Mouse (Mus musculus) CH12.LX (cell line): Measurements from ENCODE around the gene Mdp1. TPM values are rescaled to one million over a fixed set of nuclear protein-coding genes. Genes with fewer than 3 reads are reported as not detected.

Source experiments
- DNase-seq: peaks from one replicate; pipeline ENCODE4 v3.0.0-alpha.2; 2013; ENCODE audit errors: extremely low read depth
- H3K27ac ChIP-seq: 2 replicates; pipeline ENCODE4 v1.5.1; 2012; ENCODE audit warnings: low read depth, mild to moderate bottlenecking, control low read depth, moderate library complexity; ENCODE audit not compliant: insufficient read depth
- H3K27me3 ChIP-seq: replicated peaks from 2 replicates; pipeline ENCODE3; 2012; ENCODE audit warnings: inconsistent platforms
- H3K36me3 ChIP-seq, 2 experiments: replicated peaks in 1 of 2; 2 replicates each; pipeline versions ENCODE3 to v1.6.1; 2012; ENCODE audit warnings: inconsistent platforms in 1 of 2, low read length in 1 of 2, mild to moderate bottlenecking in 1 of 2, mixed read lengths in 1 of 2, moderate library complexity in 1 of 2; ENCODE audit not compliant: control insufficient read depth in 1 of 2, insufficient read depth in 1 of 2
- H3K4me1 ChIP-seq, 2 experiments: 2 replicates each; pipeline ENCODE4 v1.6.1; 2012; ENCODE audit warnings: inconsistent platforms in 1 of 2, moderate library complexity in 1 of 2; ENCODE audit not compliant: insufficient read depth in 2 of 2, control insufficient read depth in 1 of 2
- H3K4me2 ChIP-seq: 2 replicates; pipeline ENCODE4 v1.6.1; 2012; ENCODE audit warnings: low read depth, mild to moderate bottlenecking, control low read depth; ENCODE audit not compliant: poor library complexity, insufficient read depth, severe bottlenecking
- H3K4me3 ChIP-seq, 3 experiments: fragments of 150-350 bp in 1 of 3; sonication (generic) in 1 of 3; replicated peaks in 1 of 3; 2 replicates each; pipeline versions ENCODE3 to v1.5.1; 2011 to 2012; ENCODE audit warnings: low read depth in 2 of 3, low read length in 2 of 3, mild to moderate bottlenecking in 2 of 3, moderate library complexity in 2 of 3, control low read depth in 1 of 3, improper control_type of control experiment in 1 of 3, inconsistent platforms in 1 of 3, mixed read lengths in 1 of 3; ENCODE audit not compliant: poor library complexity in 1 of 3
- H3K79me2 ChIP-seq: replicated peaks from 2 replicates; pipeline ENCODE4 v1.6.1; 2012; ENCODE audit warnings: mild to moderate bottlenecking, moderate library complexity; ENCODE audit not compliant: control insufficient read depth, poor library complexity, insufficient read depth, severe bottlenecking; ENCODE audit errors: extremely low read depth
- H3K9ac ChIP-seq: 2 replicates; pipeline ENCODE4 v1.6.1; 2012; ENCODE audit warnings: low read depth, mild to moderate bottlenecking, control low read depth, moderate library complexity; ENCODE audit not compliant: insufficient read depth
- H3K9me3 ChIP-seq: replicated peaks from 2 replicates; pipeline ENCODE3; 2012; ENCODE audit warnings: low read length, inconsistent platforms, mixed read lengths
- CHD1 ChIP-seq: IDR thresholded peaks from 2 replicates; pipeline ENCODE4 v1.6.1; 2012; ENCODE audit warnings: low read depth, low read length, improper control_type of control experiment, inconsistent platforms
- CHD2 ChIP-seq: IDR thresholded peaks from 2 replicates; pipeline ENCODE4 v1.6.1; 2011; ENCODE audit warnings: low read length, improper control_type of control experiment
- EP300 ChIP-seq: IDR thresholded peaks from 2 replicates; pipeline ENCODE4 v1.6.1; 2011; ENCODE audit warnings: low read length, improper control_type of control experiment
- ETS1 ChIP-seq: conservative IDR thresholded peaks from 2 replicates; pipeline ENCODE4 v1.6.1; 2012; ENCODE audit warnings: low read depth, mild to moderate bottlenecking, inconsistent platforms, low read length, improper control_type of control experiment, moderate library complexity
- IRF4 ChIP-seq: IDR thresholded peaks from 2 replicates; pipeline ENCODE4 v1.6.1; 2014; ENCODE audit warnings: low read depth, mild to moderate bottlenecking, inconsistent platforms, low read length, improper control_type of control experiment
- JUN ChIP-seq: IDR thresholded peaks from 2 replicates; pipeline ENCODE4 v1.6.1; 2011; ENCODE audit warnings: low read depth, mild to moderate bottlenecking, low read length, improper control_type of control experiment, moderate library complexity; ENCODE audit not compliant: insufficient read depth
- KAT2A ChIP-seq: IDR thresholded peaks from 2 replicates; pipeline ENCODE4 v1.6.1; 2012; ENCODE audit warnings: low read length, improper control_type of control experiment, inconsistent platforms; ENCODE audit not compliant: insufficient replicate concordance
- MAFK ChIP-seq: IDR thresholded peaks from 2 replicates; pipeline ENCODE4 v1.6.1; 2011; ENCODE audit warnings: low read length, improper control_type of control experiment; ENCODE audit not compliant: insufficient replicate concordance
- MAZ ChIP-seq: IDR thresholded peaks from 2 replicates; pipeline ENCODE4 v1.6.1; 2012; ENCODE audit warnings: low read depth, mild to moderate bottlenecking, inconsistent platforms, low read length, improper control_type of control experiment, moderate library complexity
- MEF2A ChIP-seq: IDR thresholded peaks from 2 replicates; pipeline ENCODE4 v1.6.1; 2014; ENCODE audit warnings: low read depth, mild to moderate bottlenecking, inconsistent platforms, low read length, improper control_type of control experiment, borderline replicate concordance
- NRF1 ChIP-seq: IDR thresholded peaks from 2 replicates; pipeline ENCODE4 v1.6.1; 2014; ENCODE audit warnings: low read depth, mild to moderate bottlenecking, inconsistent platforms, low read length, improper control_type of control experiment, moderate library complexity
- POLR2A ChIP-seq: IDR thresholded peaks from 2 replicates; pipeline ENCODE4 v1.6.1; 2011; ENCODE audit warnings: low read depth, mild to moderate bottlenecking, improper control_type of control experiment, low read length
- TBP ChIP-seq: conservative IDR thresholded peaks from 2 replicates; pipeline ENCODE4 v1.6.1; 2011; ENCODE audit warnings: low read depth, low read length, improper control_type of control experiment
- TCF12 ChIP-seq: IDR thresholded peaks from 2 replicates; pipeline ENCODE4 v1.6.1; 2014; ENCODE audit warnings: low read depth, mild to moderate bottlenecking, inconsistent platforms, low read length, improper control_type of control experiment
- UBTF ChIP-seq: IDR thresholded peaks from 2 replicates; pipeline ENCODE4 v1.6.1; 2012; ENCODE audit warnings: low read depth, mild to moderate bottlenecking, inconsistent platforms, low read length, improper control_type of control experiment, moderate library complexity
- ZC3H11A ChIP-seq: IDR thresholded peaks from 2 replicates; pipeline ENCODE4 v1.6.1; 2012; ENCODE audit warnings: low read depth, mild to moderate bottlenecking, inconsistent platforms, low read length, improper control_type of control experiment
- ZMIZ1 ChIP-seq: IDR thresholded peaks from 2 replicates; pipeline ENCODE4 v1.6.1; 2012; ENCODE audit warnings: low read depth, mild to moderate bottlenecking, inconsistent platforms, low read length, improper control_type of control experiment
- dilution Hi-C: fragments of 300-500 bp; cut with MboI; formaldehyde crosslinking; loops from 2 replicates; pipeline ENCODE4 v1.14.3; 2020; ENCODE audit warnings: low sequenced_read_pairs; ENCODE audit not compliant: extremely low pct_unique_long_range_greater_than_20kb, extremely low pct_ligation_motif_present
- in situ Hi-C: fragments of 300-500 bp; cut with MboI; formaldehyde crosslinking; loops from 3 replicates; pipeline ENCODE4 v1.14.3; 2019; ENCODE audit warnings: low sequenced_read_pairs, low pct_ligation_motif_present, low pct_unique_long_range_greater_than_20kb, mixed read lengths
- polyA plus RNA-seq: library from polyadenylated mRNA; unstranded; fragments of >175 nt; gene quantifications from 2 replicates; pipeline ENCODE4 v1.2.1, GENCODE M21; 2012; ENCODE audit warnings: low read depth; ENCODE audit not compliant: insufficient read length
- total RNA-seq, 2 experiments: library from RNA; depleted of rRNA; stranded (reverse); fragments of 300-350 nt in 1 of 2; fragments of >200 nt in 1 of 2; gene quantifications; 2 replicates each; pipeline ENCODE4 v1.2.3; 2012 to 2014

The Mdp1 gene
- total and polyA plus RNA-seq, 3 experiments, result 23.4 to 30.9 (median 25.6) TPM

GRCm38 (mm10) chr14:55613346-55613745, 47.0 kb downstream of the Mdp1 start:
- Histone ChIP-seq H3K79me2 (no peaks in the 10 kb centered on the region), H3K27ac (no peak overlapping the region), H3K9me3 (no peaks in the 10 kb centered on the region), H3K27me3 (no peaks in the 10 kb centered on the region), H3K4me2 (no peak overlapping the region), H3K9ac (no peak overlapping the region), H3K36me3 (peaks cover 10 to 25% of the 10 kb centered on the region in 2 experiments), H3K4me1 (no peaks in the 10 kb centered on the region), H3K4me3 (no peak overlapping the region)
- DNase-seq, result no peak
- TF ChIP-seq KAT2A (no peak), MAFK (no peak), JUN (no peak), IRF4 (no peak), POLR2A (no peak), MEF2A (no peak), TCF12 (no peak), UBTF (no peak), CHD2 (no peak), NRF1 (no peak), ZC3H11A (no peak), ETS1 (no peak)
- in situ Hi-C loops, result no loop called here
- dilution Hi-C loops, result no loop called here

GRCm38 (mm10) chr14:55608339-55608738, 52.0 kb downstream of the Mdp1 start:
- Histone ChIP-seq H3K4me3 (no peak overlapping the region), H3K9ac (no peak overlapping the region), H3K27ac (no peak overlapping the region), H3K4me2 (no peak overlapping the region), H3K36me3 (peaks cover 35 to 57% of the 10 kb centered on the region in 2 experiments), H3K4me1 (peaks cover 4 to 20% of the 10 kb centered on the region in 2 experiments; a peak in 3 of 4 replicates), H3K79me2 (no peaks in the 10 kb centered on the region), H3K27me3 (no peaks in the 10 kb centered on the region), H3K9me3 (no peaks in the 10 kb centered on the region)
- in situ Hi-C loops (no loop called here), dilution Hi-C loops (no loop called here)
- no peak for DNase-seq
- no peak for TF ChIP-seq CHD1
- TF ChIP-seq NRF1, result no peak
- TF ChIP-seq EP300, result no peak
- no peak for TF ChIP-seq TBP
- TF ChIP-seq ZMIZ1, result no peak
- TF ChIP-seq UBTF, result no peak
- TF ChIP-seq MAZ, result no peak

Other genes with a start within 250 kb of the Mdp1 start
Only the 20 nearest of the 35 such genes appear.
- 0.34 and 0.63 TPM in 2 replicates for gene A730061H03Rik, start 100.1 kb downstream of the Mdp1 start, total RNA-seq (2012; rRNA removed)
- gene A730061H03Rik, start 100.1 kb downstream of the Mdp1 start, total RNA-seq (2014; rRNA removed), result not detected in 2 replicates
- gene A730061H03Rik, start 100.1 kb downstream of the Mdp1 start, polyA plus RNA-seq, result 0.93 and 1.4 TPM in 2 replicates
- gene Fitm1, start 84.9 kb downstream of the Mdp1 start, total RNA-seq (2012; rRNA removed), result not detected in 2 replicates
- not detected in 2 replicates for gene Fitm1, start 84.9 kb downstream of the Mdp1 start, total RNA-seq (2014; rRNA removed)
- not detected in 2 replicates for gene Fitm1, start 84.9 kb downstream of the Mdp1 start, polyA plus RNA-seq
- 292 and 335 TPM in 2 replicates for gene Psme1, start 82.4 kb downstream of the Mdp1 start, total RNA-seq (2012; rRNA removed)
- 338 and 377 TPM in 2 replicates for gene Psme1, start 82.4 kb downstream of the Mdp1 start, total RNA-seq (2014; rRNA removed)
- 638 and 740 TPM in 2 replicates for gene Psme1, start 82.4 kb downstream of the Mdp1 start, polyA plus RNA-seq
- 9.6 and 10.4 TPM in 2 replicates for gene Emc9, start 75.2 kb downstream of the Mdp1 start, total RNA-seq (2012; rRNA removed)
- 1.6 and 1.7 TPM in 2 replicates for gene Emc9, start 75.2 kb downstream of the Mdp1 start, total RNA-seq (2014; rRNA removed)
- gene Emc9, start 75.2 kb downstream of the Mdp1 start, polyA plus RNA-seq, result 3.7 and 4.2 TPM in 2 replicates
- 634 and 684 TPM in 2 replicates for gene Psme2, start 69.4 kb downstream of the Mdp1 start, total RNA-seq (2012; rRNA removed)
- gene Psme2, start 69.4 kb downstream of the Mdp1 start, total RNA-seq (2014; rRNA removed), result 467 and 546 TPM in 2 replicates
- gene Psme2, start 69.4 kb downstream of the Mdp1 start, polyA plus RNA-seq, result 650 and 757 TPM in 2 replicates
- gene Rnf31, start 68.8 kb downstream of the Mdp1 start, total RNA-seq (2012; rRNA removed), result 14.8 and 15.9 TPM in 2 replicates
- 3.2 and 3.8 TPM in 2 replicates for gene Rnf31, start 68.8 kb downstream of the Mdp1 start, total RNA-seq (2014; rRNA removed)
- gene Rnf31, start 68.8 kb downstream of the Mdp1 start, polyA plus RNA-seq, result 18.2 and 22.6 TPM in 2 replicates
- gene Irf9, start 56.9 kb downstream of the Mdp1 start, total RNA-seq (2012; rRNA removed), result 9.2 and 10.1 TPM in 2 replicates
- gene Irf9, start 56.9 kb downstream of the Mdp1 start, total RNA-seq (2014; rRNA removed), result 9.6 and 11.2 TPM in 2 replicates
- gene Irf9, start 56.9 kb downstream of the Mdp1 start, polyA plus RNA-seq, result 12.4 and 12.8 TPM in 2 replicates
- gene Rec8, start 42.5 kb downstream of the Mdp1 start, total RNA-seq (2012; rRNA removed), result not detected in 2 replicates
- not detected in 2 replicates for gene Rec8, start 42.5 kb downstream of the Mdp1 start, total RNA-seq (2014; rRNA removed)
- not detected in 2 replicates for gene Rec8, start 42.5 kb downstream of the Mdp1 start, polyA plus RNA-seq
- gene Ipo4, start 24.6 kb downstream of the Mdp1 start, total RNA-seq (2012; rRNA removed), result 84.8 and 95.0 TPM in 2 replicates
- 47.5 TPM in 2 replicates for gene Ipo4, start 24.6 kb downstream of the Mdp1 start, total RNA-seq (2014; rRNA removed)
- gene Ipo4, start 24.6 kb downstream of the Mdp1 start, polyA plus RNA-seq, result 164 and 175 TPM in 2 replicates
- 0.17 TPM in 1 of 2 replicates, not detected in the other for gene Gm49378, start 22.6 kb downstream of the Mdp1 start, total RNA-seq (2012; rRNA removed)
- 9.1 and 11.7 TPM in 2 replicates for gene Gm49378, start 22.6 kb downstream of the Mdp1 start, total RNA-seq (2014; rRNA removed)
- 8.7 TPM in 1 of 2 replicates, not detected in the other for gene Gm49378, start 22.6 kb downstream of the Mdp1 start, polyA plus RNA-seq
- gene Tm9sf1, start 16.7 kb downstream of the Mdp1 start, total RNA-seq (2012; rRNA removed), result 51.3 and 57.8 TPM in 2 replicates
- gene Tm9sf1, start 16.7 kb downstream of the Mdp1 start, total RNA-seq (2014; rRNA removed), result 36.1 and 39.5 TPM in 2 replicates
- gene Tm9sf1, start 16.7 kb downstream of the Mdp1 start, polyA plus RNA-seq, result 58.0 and 65.3 TPM in 2 replicates
- 0.29 and 0.30 TPM in 2 replicates for gene Tssk4, start 10.3 kb downstream of the Mdp1 start, total RNA-seq (2012; rRNA removed)
- gene Tssk4, start 10.3 kb downstream of the Mdp1 start, total RNA-seq (2014; rRNA removed), result 0.14 TPM in 1 of 2 replicates, not detected in the other
- 0.26 and 0.31 TPM in 2 replicates for gene Tssk4, start 10.3 kb downstream of the Mdp1 start, polyA plus RNA-seq
- gene Gmpr2, start 11.4 kb upstream of the Mdp1 start, total RNA-seq (2012; rRNA removed), result 34.3 and 37.3 TPM in 2 replicates
- gene Gmpr2, start 11.4 kb upstream of the Mdp1 start, total RNA-seq (2014; rRNA removed), result 51.3 and 54.9 TPM in 2 replicates
- 34.7 and 44.3 TPM in 2 replicates for gene Gmpr2, start 11.4 kb upstream of the Mdp1 start, polyA plus RNA-seq
- 378 and 515 TPM in 2 replicates for gene Nedd8, start 11.6 kb upstream of the Mdp1 start, total RNA-seq (2012; rRNA removed)
- 272 and 276 TPM in 2 replicates for gene Nedd8, start 11.6 kb upstream of the Mdp1 start, total RNA-seq (2014; rRNA removed)
- 513 and 653 TPM in 2 replicates for gene Nedd8, start 11.6 kb upstream of the Mdp1 start, polyA plus RNA-seq
- gene Tinf2, start 21.3 kb upstream of the Mdp1 start, total RNA-seq (2012; rRNA removed), result 25.2 and 29.1 TPM in 2 replicates
- gene Tinf2, start 21.3 kb upstream of the Mdp1 start, total RNA-seq (2014; rRNA removed), result 21.4 and 23.3 TPM in 2 replicates
- 31.1 and 33.2 TPM in 2 replicates for gene Tinf2, start 21.3 kb upstream of the Mdp1 start, polyA plus RNA-seq
- not detected in 2 replicates for gene Tgm1, start 53.4 kb upstream of the Mdp1 start, total RNA-seq (2012; rRNA removed)
- gene Tgm1, start 53.4 kb upstream of the Mdp1 start, total RNA-seq (2014; rRNA removed), result 0.07 TPM in 1 of 2 replicates, not detected in the other
- 0.14 and 0.16 TPM in 2 replicates for gene Tgm1, start 53.4 kb upstream of the Mdp1 start, polyA plus RNA-seq
- 19.1 and 21.9 TPM in 2 replicates for gene Rabggta, start 61.8 kb upstream of the Mdp1 start, total RNA-seq (2012; rRNA removed)
- gene Rabggta, start 61.8 kb upstream of the Mdp1 start, total RNA-seq (2014; rRNA removed), result 12.0 and 16.2 TPM in 2 replicates
- 12.8 and 13.9 TPM in 2 replicates for gene Rabggta, start 61.8 kb upstream of the Mdp1 start, polyA plus RNA-seq
- 23.6 and 33.2 TPM in 2 replicates for gene Dhrs1, start 85.2 kb upstream of the Mdp1 start, total RNA-seq (2012; rRNA removed)
- 22.1 and 26.1 TPM in 2 replicates for gene Dhrs1, start 85.2 kb upstream of the Mdp1 start, total RNA-seq (2014; rRNA removed)
- gene Dhrs1, start 85.2 kb upstream of the Mdp1 start, polyA plus RNA-seq, result 21.1 and 34.1 TPM in 2 replicates
- 38.5 and 45.7 TPM in 2 replicates for gene Nop9, start 85.2 kb upstream of the Mdp1 start, total RNA-seq (2012; rRNA removed)
- gene Nop9, start 85.2 kb upstream of the Mdp1 start, total RNA-seq (2014; rRNA removed), result 85.3 and 92.1 TPM in 2 replicates
- gene Nop9, start 85.2 kb upstream of the Mdp1 start, polyA plus RNA-seq, result 76.9 and 89.1 TPM in 2 replicates
- 2.3 and 2.6 TPM in 2 replicates for gene Cideb, start 98.0 kb upstream of the Mdp1 start, total RNA-seq (2012; rRNA removed)
- not detected in 2 replicates for gene Cideb, start 98.0 kb upstream of the Mdp1 start, total RNA-seq (2014; rRNA removed)
- 0.49 and 0.61 TPM in 2 replicates for gene Cideb, start 98.0 kb upstream of the Mdp1 start, polyA plus RNA-seq